Mouse (Mus musculus) kidney, postnatal 0 days (tissue): ENCODE measurements around the gene Afmid. TPM values are rescaled to one million over a fixed set of nuclear protein-coding genes. Genes with fewer than 3 reads are reported as not detected.
"Not testable (repeated sequence)": the region's sequence is repeated elsewhere in the genome, so short reads cannot be mapped to it uniquely, and the experiment has no call there.

Experiments
- ATAC-seq: fragments of 200-750 bp; cut with Nextera tagmentation; replicated peaks from 2 replicates; pipeline ENCODE4 v1.8.0; 2017; ENCODE audit warnings: low read depth, moderate number of reproducible peaks, moderate TSS enrichment, moderate library complexity; ENCODE audit not compliant: low FRiP score
- DNase-seq: peaks from one replicate; pipeline ENCODE4 v3.0.0-alpha.2; 2016; ENCODE audit warnings: low spot score
- H3K27ac ChIP-seq: fragments of 300-500 bp; sonication (generic); 2 replicates; pipeline ENCODE4 v1.5.1; 2014; ENCODE audit warnings: mild to moderate bottlenecking
- H3K27me3 ChIP-seq: fragments of 300-500 bp; sonication (generic); 2 replicates; pipeline ENCODE4 v1.6.1; 2014; ENCODE audit warnings: low read length, mixed read lengths; ENCODE audit not compliant: insufficient read depth
- H3K36me3 ChIP-seq: fragments of 300-500 bp; sonication (generic); 2 replicates; pipeline ENCODE4 v1.6.1; 2014; ENCODE audit warnings: low read length, mixed read lengths; ENCODE audit not compliant: insufficient read depth
- H3K4me1 ChIP-seq: fragments of 300-500 bp; sonication (generic); replicated peaks from 2 replicates; pipeline ENCODE4 v1.6.1; 2014; ENCODE audit warnings: antibody characterized with exemption, low read length, mixed read lengths; ENCODE audit not compliant: insufficient read depth
- H3K4me2 ChIP-seq: fragments of 300-500 bp; sonication (generic); 2 replicates; pipeline ENCODE4 v1.6.1; 2014; ENCODE audit warnings: mild to moderate bottlenecking, low read length, moderate library complexity, mixed read lengths
- H3K4me3 ChIP-seq: fragments of 300-500 bp; sonication (generic); replicated peaks from 2 replicates; pipeline ENCODE4 v1.5.1; 2014; ENCODE audit warnings: low read depth, low read length
- H3K9ac ChIP-seq: fragments of 300-500 bp; sonication (generic); 2 replicates; pipeline ENCODE4 v1.6.1; 2014; ENCODE audit warnings: low read depth, low read length
- H3K9me3 ChIP-seq: fragments of 300-500 bp; sonication (generic); replicated peaks from 2 replicates; pipeline ENCODE4 v1.6.1; 2016; ENCODE audit warnings: low read length, inconsistent platforms, mixed read lengths
- CTCF ChIP-seq: IDR thresholded peaks from 2 replicates; pipeline ENCODE4 v1.5.1; 2016; ENCODE audit warnings: antibody characterized with exemption, low read depth, mild to moderate bottlenecking, moderate library complexity
- WGBS: fragments of 180-500 bp; shearing (Covaris S2); extraction: QIAGEN DNeasy Blood & Tissue Kit; methylation state at CpG from one replicate; pipeline ENCODE4 v1.1.7; 2014; 5-methylcytosine and 5-hydroxymethylcytosine counted together
- polyA plus RNA-seq: library from polyadenylated mRNA; unstranded; fragments of >200 nt; fragmentation: Nextera tagmentation; extraction: Ambion mirVana; gene quantifications from 2 replicates; pipeline ENCODE4 v1.2.1, GENCODE M21; 2015

Gene Afmid
- polyA plus RNA-seq, 1 experiment from 2014 or later = 4.5 TPM

GRCm38 (mm10) chr11:117832086-117832969 lies 6.6 kb downstream of the Afmid start:
- no peak overlapping the region for H3K4me3 ChIP-seq
- 0 out of 2 replicates have a peak overlapping the region, but pooled peaks have one; percentile 3 for H3K9ac ChIP-seq
- H3K27me3 ChIP-seq = no peaks in the 10 kb centered on the region
- no peak for ATAC-seq
- peaks cover 13% of the 10 kb centered on the region; the same call in 1 of the 2 replicates for H3K4me1 ChIP-seq
- no peaks in the 10 kb centered on the region for H3K9me3 ChIP-seq
- H3K36me3 ChIP-seq = no peaks in the 10 kb centered on the region
- no peak overlapping the region for H3K27ac ChIP-seq
- WGBS = 18% methylated on average over 28 of the region's 28 CpGs
- TF ChIP-seq CTCF = peak; percentile 80
- peak overlapping the region; percentile 50 for H3K4me2 ChIP-seq
- peak; percentile 86 for DNase-seq

- not testable (repeated sequence) for DNase-seq, ATAC-seq, H3K9ac ChIP-seq, H3K36me3 ChIP-seq, H3K9me3 ChIP-seq, H3K4me1 ChIP-seq, H3K27me3 ChIP-seq, H3K27ac ChIP-seq, H3K4me3 ChIP-seq, H3K4me2 ChIP-seq
- WGBS = 80% methylated on average over 4 of the region's 6 CpGs
These were observed 7.8 kb downstream of the Afmid start for GRCm38 (mm10) chr11:117833509-117833908.

- Histone ChIP-seq H3K4me3 (no peak overlapping the region), H3K36me3 (no peaks in the 10 kb centered on the region), H3K9ac (no peak overlapping the region), H3K27me3 (no peaks in the 10 kb centered on the region), H3K4me1 (peaks cover 4% of the 10 kb centered on the region; the same call in 1 of the 2 replicates), H3K27ac (peak overlapping the region; percentile 60; the same call in 1 of the 2 replicates), H3K9me3 (no peaks in the 10 kb centered on the region), H3K4me2 (no peak overlapping the region)
- DNase-seq (no peak), ATAC-seq (no peak; the same call in 1 of the 2 replicates)
- WGBS = 85% methylated on average over 8 of the region's 8 CpGs
- TF ChIP-seq CTCF = no peak
These were observed 8.4 kb downstream of the Afmid start for GRCm38 (mm10) chr11:117834086-117834485.

GRCm38 (mm10) chr11:117836306-117836705 lies 10.6 kb downstream of the Afmid start:
- Histone ChIP-seq H3K4me1 (0 out of 2 replicates have a peak, but pooled peaks cover 4% of the 10 kb centered on the region), H3K9me3 (no peaks in the 10 kb centered on the region), H3K27ac (no peak overlapping the region), H3K36me3 (no peaks in the 10 kb centered on the region), H3K9ac (no peak overlapping the region), H3K27me3 (no peaks in the 10 kb centered on the region), H3K4me3 (no peak overlapping the region), H3K4me2 (peak overlapping the region; percentile 30)
- 24% methylated on average over 13 of the region's 13 CpGs for WGBS
- DNase-seq (peak; percentile 46), ATAC-seq (no peak; the same call in 1 of the 2 replicates)
- no peak for TF ChIP-seq CTCF

- Histone ChIP-seq H3K4me2 (no peak overlapping the region), H3K27me3 (no peaks in the 10 kb centered on the region), H3K9me3 (no peaks in the 10 kb centered on the region), H3K4me3 (no peak overlapping the region), H3K27ac (no peak overlapping the region), H3K4me1 (no peaks in the 10 kb centered on the region), H3K9ac (no peak overlapping the region), H3K36me3 (no peaks in the 10 kb centered on the region)
- 53% methylated on average over 2 of the region's 2 CpGs for WGBS
- TF ChIP-seq CTCF = no peak
- DNase-seq (no peak), ATAC-seq (no peak)
These were observed 12.8 kb downstream of the Afmid start for GRCm38 (mm10) chr11:117838572-117838971.

- no peak for ATAC-seq
- no peaks in the 10 kb centered on the region for H3K36me3 ChIP-seq
- no peak overlapping the region for H3K27ac ChIP-seq
- H3K4me3 ChIP-seq = no peak overlapping the region
- no peaks in the 10 kb centered on the region for H3K27me3 ChIP-seq
- DNase-seq = no peak
- no peak overlapping the region for H3K4me2 ChIP-seq
- WGBS = 90% methylated on average over 1 of the region's 1 CpGs
- H3K9ac ChIP-seq = no peak overlapping the region
- H3K4me1 ChIP-seq = no peaks in the 10 kb centered on the region
- no peaks in the 10 kb centered on the region for H3K9me3 ChIP-seq
- TF ChIP-seq CTCF = no peak
These were observed 13.3 kb downstream of the Afmid start for GRCm38 (mm10) chr11:117839021-117839420.
